Mouse (Mus musculus) kidney, embryonic 16.5 days (tissue): ENCODE measurements around the gene Rpl27a. TPM values are rescaled to one million over a fixed set of nuclear protein-coding genes. Genes with fewer than 3 reads are reported as not detected.

Experiments used
- ATAC-seq: fragments of 200-750 bp; cut with Nextera tagmentation; 2 replicates; pipeline ENCODE4 v1.8.0; 2017; ENCODE audit warnings: moderate TSS enrichment; ENCODE audit not compliant: low FRiP score, low TSS enrichment
- H3K27ac ChIP-seq: fragments of 300-500 bp; sonication (generic); 2 replicates; pipeline ENCODE4 v1.5.1; 2014; ENCODE audit warnings: low read length
- H3K27me3 ChIP-seq: fragments of 300-500 bp; sonication (generic); 2 replicates; pipeline ENCODE4 v1.6.1; 2014; ENCODE audit warnings: low read length, control low read depth, mixed read lengths; ENCODE audit not compliant: insufficient read depth
- H3K36me3 ChIP-seq: fragments of 300-500 bp; sonication (generic); 2 replicates; pipeline ENCODE4 v1.6.1; 2014; ENCODE audit warnings: low read length, control low read depth, mixed read lengths; ENCODE audit not compliant: insufficient read depth
- H3K4me1 ChIP-seq: fragments of 300-500 bp; sonication (generic); 2 replicates; pipeline ENCODE4 v1.6.1; 2014; ENCODE audit warnings: low read length, control low read depth, mixed read lengths; ENCODE audit not compliant: insufficient read depth
- H3K4me2 ChIP-seq: fragments of 300-500 bp; sonication (generic); replicated peaks from 2 replicates; pipeline ENCODE4 v1.6.1; 2014; ENCODE audit warnings: low read depth, low read length
- H3K4me3 ChIP-seq: fragments of 300-500 bp; sonication (generic); 2 replicates; pipeline ENCODE4 v1.5.1; 2014; ENCODE audit warnings: mild to moderate bottlenecking, low read length
- H3K9ac ChIP-seq: fragments of 300-500 bp; sonication (generic); replicated peaks from 2 replicates; pipeline ENCODE4 v1.6.1; 2014; ENCODE audit warnings: low read length
- H3K9me3 ChIP-seq: fragments of 300-500 bp; sonication (generic); 2 replicates; pipeline ENCODE4 v1.6.1; 2016; ENCODE audit warnings: low read length, control low read depth
- WGBS: fragments of 180-500 bp; shearing (Covaris S2); extraction: QIAGEN DNeasy Blood & Tissue Kit; methylation state at CpG from one replicate; pipeline ENCODE4 v1.1.7; 2014; 5-methylcytosine and 5-hydroxymethylcytosine counted together
- polyA plus RNA-seq: library from polyadenylated mRNA; unstranded; fragments of >200 nt; fragmentation: Nextera tagmentation; extraction: Ambion mirVana; gene quantifications from 2 replicates; pipeline ENCODE4 v1.2.1, GENCODE M21; 2015

Gene Rpl27a
- polyA plus RNA-seq, 1 experiment from 2014 or later: 129 TPM

- Histone ChIP-seq H3K9me3 (no peaks in the 10 kb centered on the region), H3K4me1 (no peaks in the 10 kb centered on the region), H3K27ac (no peak overlapping the region), H3K27me3 (no peaks in the 10 kb centered on the region), H3K9ac (no peak overlapping the region), H3K4me2 (no peak overlapping the region), H3K4me3 (no peak overlapping the region), H3K36me3 (peaks cover 34% of the 10 kb centered on the region)
- WGBS: 96% methylated on average over 3 of the region's 3 CpGs
- ATAC-seq: no peak
These were observed 16.0 kb downstream of the Rpl27a start for GRCm38 (mm10) chr7:109534921-109535320.

- Histone ChIP-seq H3K4me3 (no peak overlapping the region), H3K9ac (no peak overlapping the region), H3K27me3 (no peaks in the 10 kb centered on the region), H3K4me1 (no peaks in the 10 kb centered on the region), H3K9me3 (no peaks in the 10 kb centered on the region), H3K36me3 (peaks cover 25% of the 10 kb centered on the region), H3K4me2 (no peak overlapping the region), H3K27ac (peak overlapping the region; percentile 11; the same call in 1 of the 2 replicates)
- ATAC-seq: peak; percentile 64; the same call in 1 of the 2 replicates
- WGBS: 57% methylated on average over 4 of the region's 4 CpGs
These were observed 17.6 kb downstream of the Rpl27a start for GRCm38 (mm10) chr7:109536451-109536946.

DNA sequence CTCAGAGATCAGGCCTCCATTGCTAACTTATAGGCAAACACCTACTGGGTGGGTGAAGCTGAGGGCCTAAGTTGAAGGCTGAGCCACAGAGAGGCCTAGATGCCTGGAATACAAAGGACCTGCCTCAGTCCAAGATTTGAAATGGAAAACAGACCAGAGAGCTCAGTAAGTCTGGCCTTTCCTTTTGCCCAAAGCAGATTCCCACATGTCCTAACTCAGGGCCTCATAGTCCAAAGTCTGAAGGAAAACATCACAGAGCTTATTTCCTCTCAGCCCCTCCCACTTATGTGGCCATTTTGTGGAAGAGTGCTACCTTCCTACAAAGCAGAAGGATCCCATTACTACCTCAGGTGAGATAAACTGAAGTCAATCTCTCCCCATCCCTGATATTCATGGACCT lies 22.0 kb downstream of the Rpl27a start:
- H3K4me3 ChIP-seq: no peak overlapping the region
- no peaks in the 10 kb centered on the region for H3K9me3 ChIP-seq
- peak overlapping the region; percentile 57; the same call in 1 of the 2 replicates for H3K27ac ChIP-seq
- no peaks in the 10 kb centered on the region for H3K27me3 ChIP-seq
- H3K9ac ChIP-seq: no peak overlapping the region
- peaks cover 23% of the 10 kb centered on the region for H3K36me3 ChIP-seq
- ATAC-seq: no peak
- H3K4me1 ChIP-seq: no peaks in the 10 kb centered on the region
- no peak overlapping the region for H3K4me2 ChIP-seq

DNA sequence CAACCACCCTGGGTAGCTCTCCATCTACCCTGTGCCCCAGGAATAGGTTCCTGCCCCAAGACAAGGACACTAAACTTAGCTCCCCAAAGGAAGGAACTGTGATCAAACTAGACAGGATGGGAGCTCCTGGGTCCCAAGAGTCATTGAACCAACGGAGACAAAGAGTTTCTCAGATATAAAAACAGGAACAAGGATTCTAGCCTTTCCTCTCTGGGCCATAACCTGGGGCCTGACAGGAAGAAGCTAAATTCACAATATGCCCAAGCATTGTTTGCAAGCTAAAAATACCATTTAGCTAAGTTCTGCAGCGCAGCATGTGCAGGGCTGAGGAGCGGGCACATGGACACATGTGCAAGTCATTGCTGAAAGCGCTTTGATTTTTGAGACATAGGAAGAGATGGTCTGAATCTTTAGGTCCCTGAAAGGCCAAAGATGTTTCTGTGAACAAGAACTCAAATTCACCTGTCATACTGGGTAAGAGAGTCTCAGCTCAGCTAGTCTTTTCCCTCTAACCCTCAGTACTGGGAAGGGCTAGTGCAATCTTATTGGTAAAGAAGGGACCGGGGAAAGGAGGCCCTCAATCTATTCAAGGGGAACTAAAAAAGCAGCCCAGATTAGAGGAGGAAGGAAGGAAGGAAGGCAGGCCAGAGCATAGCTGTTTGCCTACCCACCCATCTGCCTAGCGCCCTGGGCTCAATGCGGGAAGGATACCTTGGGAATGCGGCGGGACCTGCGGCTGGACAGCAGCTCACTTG lies 22.8 kb downstream of the Rpl27a start:
- WGBS: 79% methylated on average over 10 of the region's 10 CpGs
- peaks cover 23% of the 10 kb centered on the region for H3K36me3 ChIP-seq
- peak overlapping the region; percentile 67; the same call in 1 of the 2 replicates for H3K27ac ChIP-seq
- no peak for ATAC-seq
- H3K4me3 ChIP-seq: no peak overlapping the region
- H3K4me1 ChIP-seq: no peaks in the 10 kb centered on the region
- no peak overlapping the region for H3K4me2 ChIP-seq
- no peaks in the 10 kb centered on the region for H3K27me3 ChIP-seq
- H3K9me3 ChIP-seq: no peaks in the 10 kb centered on the region
- H3K9ac ChIP-seq: no peak overlapping the region

DNA sequence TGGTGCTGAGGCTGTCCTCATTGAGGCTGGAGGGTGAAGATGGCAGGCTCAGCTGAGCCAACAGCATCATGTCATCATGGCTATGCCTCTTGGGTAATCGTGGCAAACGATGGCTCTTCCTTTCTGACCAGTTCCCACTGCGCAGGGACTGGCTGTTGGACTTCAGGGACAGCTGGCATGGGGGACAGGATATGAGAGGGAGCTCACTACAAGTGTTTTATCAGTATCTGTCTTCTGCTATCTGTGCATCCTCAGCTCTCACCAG lies 23.3 kb downstream of the Rpl27a start:
- Histone ChIP-seq H3K27ac (peak overlapping the region; percentile 67; the same call in 1 of the 2 replicates), H3K9ac (no peak overlapping the region), H3K4me2 (no peak overlapping the region), H3K4me3 (no peak overlapping the region), H3K9me3 (no peaks in the 10 kb centered on the region), H3K27me3 (no peaks in the 10 kb centered on the region), H3K36me3 (peaks cover 23% of the 10 kb centered on the region), H3K4me1 (no peaks in the 10 kb centered on the region)
- WGBS: 72% methylated on average over 3 of the region's 3 CpGs
- no peak for ATAC-seq

DNA sequence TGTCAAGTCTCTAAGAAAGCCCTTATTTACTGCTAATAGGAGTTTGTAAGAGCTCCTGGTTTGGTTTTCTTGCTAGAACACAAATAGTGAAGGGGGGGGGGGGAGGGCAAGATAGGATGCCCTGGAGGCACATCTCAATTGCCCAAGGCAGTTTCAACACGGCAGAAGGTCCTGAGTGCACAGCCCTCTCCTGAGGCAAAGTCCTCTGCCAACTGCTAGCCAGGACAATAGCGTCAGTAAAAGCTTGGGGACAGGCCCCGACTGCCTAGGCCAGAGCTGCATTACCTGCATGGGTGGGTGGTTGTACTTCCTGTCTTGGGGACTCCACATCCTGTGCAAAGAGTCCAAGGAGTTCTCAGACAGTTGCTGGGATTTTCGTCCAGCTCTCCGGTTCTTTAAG lies 25.8 kb downstream of the Rpl27a start:
- H3K27ac ChIP-seq: no peak overlapping the region

GRCm38 (mm10) chr7:109545255-109545993 lies 26.5 kb downstream of the Rpl27a start:
- no peaks in the 10 kb centered on the region for H3K27me3 ChIP-seq
- no peak for ATAC-seq
- H3K9me3 ChIP-seq: no peaks in the 10 kb centered on the region
- no peak overlapping the region for H3K4me3 ChIP-seq
- no peak overlapping the region for H3K4me2 ChIP-seq
- H3K4me1 ChIP-seq: no peaks in the 10 kb centered on the region
- H3K27ac ChIP-seq: peak overlapping the region; percentile 17; the same call in 1 of the 2 replicates
- H3K36me3 ChIP-seq: peaks cover 16% of the 10 kb centered on the region
- H3K9ac ChIP-seq: no peak overlapping the region
- 82% methylated on average over 10 of the region's 10 CpGs for whole genome bisulfite sequencing

More for the DNA sequence above, 25.8 kb downstream of the Rpl27a start:
- Histone ChIP-seq H3K9ac (no peak overlapping the region), H3K4me1 (no peaks in the 10 kb centered on the region), H3K27me3 (no peaks in the 10 kb centered on the region), H3K36me3 (peaks cover 17% of the 10 kb centered on the region), H3K4me3 (no peak overlapping the region), H3K9me3 (no peaks in the 10 kb centered on the region), H3K4me2 (no peak overlapping the region)
- ATAC-seq: no peak
- 64% methylated on average over 5 of the region's 5 CpGs for whole genome bisulfite sequencing

DNA sequence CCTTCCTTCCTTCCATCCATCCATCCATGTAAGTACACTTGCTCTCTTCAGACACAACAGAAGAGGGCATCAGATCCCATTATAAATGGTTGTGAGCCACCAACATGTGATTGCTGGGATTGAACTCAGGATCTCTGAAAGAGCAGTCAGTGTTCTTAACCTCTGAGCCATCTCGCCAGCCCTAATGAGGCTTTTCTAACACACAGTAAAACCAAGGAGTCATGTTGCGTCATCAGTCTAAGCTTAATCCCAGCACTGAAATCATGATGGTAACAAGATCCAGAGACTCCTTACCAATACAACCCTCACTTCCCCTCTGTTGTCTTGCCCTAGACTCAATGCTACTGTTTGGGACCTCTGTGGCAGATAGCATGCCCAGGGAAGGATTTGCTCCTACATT lies 27.2 kb downstream of the Rpl27a start:
- Histone ChIP-seq H3K27me3 (no peaks in the 10 kb centered on the region), H3K9ac (no peak overlapping the region), H3K36me3 (peaks cover 16% of the 10 kb centered on the region), H3K27ac (no peak overlapping the region), H3K4me3 (no peak overlapping the region), H3K4me1 (no peaks in the 10 kb centered on the region), H3K4me2 (no peak overlapping the region), H3K9me3 (no peaks in the 10 kb centered on the region)
- WGBS: 75% methylated on average over 2 of the region's 2 CpGs
- ATAC-seq: no peak

DNA sequence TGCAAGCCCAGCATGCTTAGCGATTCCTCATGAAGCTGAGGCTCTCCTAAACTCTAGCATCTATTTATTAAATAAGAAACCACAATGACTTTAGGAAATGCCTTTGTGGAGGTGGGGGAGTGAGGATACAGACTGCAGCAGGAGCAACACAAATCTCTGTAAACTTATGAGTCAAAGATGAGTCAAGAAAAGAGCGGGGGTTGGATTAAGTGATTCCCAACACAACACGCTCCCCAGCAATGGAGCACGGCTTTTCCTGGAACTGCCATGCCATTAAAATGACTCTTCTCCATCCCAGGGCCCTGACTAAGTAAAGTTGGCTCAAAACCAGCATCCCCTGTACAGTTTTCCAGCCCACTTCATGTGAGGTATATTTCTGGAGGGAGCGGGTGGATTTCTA lies 27.8 kb downstream of the Rpl27a start:
- Histone ChIP-seq H3K9me3 (no peaks in the 10 kb centered on the region), H3K4me2 (no peak overlapping the region), H3K4me3 (no peak overlapping the region), H3K4me1 (no peaks in the 10 kb centered on the region), H3K27me3 (no peaks in the 10 kb centered on the region), H3K9ac (no peak overlapping the region), H3K27ac (no peak overlapping the region), H3K36me3 (peaks cover 16% of the 10 kb centered on the region)
- no peak for ATAC-seq
- WGBS: 90% methylated on average over 5 of the region's 5 CpGs

GRCm38 (mm10) chr7:109559536-109559935 lies 40.6 kb downstream of the Rpl27a start:
- Histone ChIP-seq H3K4me3 (no peak overlapping the region), H3K9me3 (no peaks in the 10 kb centered on the region), H3K36me3 (0 out of 2 replicates have a peak, but pooled peaks cover 3% of the 10 kb centered on the region), H3K4me2 (no peak overlapping the region), H3K4me1 (peaks cover 26% of the 10 kb centered on the region), H3K27ac (no peak overlapping the region), H3K9ac (no peak overlapping the region), H3K27me3 (no peaks in the 10 kb centered on the region)
- 0 out of 2 replicates have a peak, but pooled peaks have one; percentile 36 for ATAC-seq
- WGBS: 45% methylated on average over 6 of the region's 6 CpGs
